Mouse (Mus musculus): ENCODE measurements around the gene Mink1. TPM values are rescaled to one million over a fixed set of nuclear protein-coding genes. Genes with fewer than 3 reads are reported as not detected.
"Not testable (repeated sequence)": the region's sequence is repeated elsewhere in the genome, so short reads cannot be mapped to it uniquely, and the experiment has no call there.

Gene Mink1
- polyA plus RNA-seq, 1 experiment from 2014 or later: 63.2 TPM

- DNase-seq (ENCODE audit: low read depth, low spot score): peak; percentile 89
- ChIA-PET POLR2A (interaction anchor here (0.6 to 0.8 kb wide), 4 partner anchors 61 to 598 kb away, joined by 3 to 9 read pairs (median 3); no protein-coding TSS in a partner anchor), CTCF (interaction anchor here (0.9 to 2.2 kb wide), 2 partner anchors 73 to 232 kb away, joined by 3 to 6 read pairs; no protein-coding TSS in a partner anchor)
- in situ Hi-C loops (cut with MboI; ENCODE audit: low pct_unique_long_range_greater_than_20kb): no loop called here
- H3K27me3 ChIP-seq: no peaks in the 10 kb centered on the region
- ATAC-seq: peak; percentile 65
- no peak for TF ChIP-seq CTCF (IDR thresholded peaks at IDR 0.05)
These were observed 37.5 kb upstream of the Mink1 start, which contains the start of gene Psmb6 for GRCm38 (mm10) chr11:70525184-70525678. Gene Psmb6, plus strand, starts transcription at chr11:70525367.

GRCm38 (mm10) chr11:70525726-70526125 is 37.0 kb upstream of the Mink1 start:
- no peaks in the 10 kb centered on the region for H3K27me3 ChIP-seq
- TF ChIP-seq CTCF (IDR thresholded peaks at IDR 0.05): no peak
- no peak for DNase-seq (ENCODE audit: low read depth, low spot score)
- ChIA-PET POLR2A (no interaction called here), CTCF (interaction anchor here (2.2 kb wide), 1 partner anchor 72 kb away, joined by 6 read pairs; no protein-coding TSS in a partner anchor)
- no peak for ATAC-seq
- in situ Hi-C loops (cut with MboI; ENCODE audit: low pct_unique_long_range_greater_than_20kb): no loop called here

- no peak for TF ChIP-seq CTCF (IDR thresholded peaks at IDR 0.05)
- CTCF ChIA-PET: interaction anchor here (2.2 kb wide), 1 partner anchor 72 kb away, joined by 6 read pairs; no protein-coding TSS in a partner anchor
These were observed 36.5 kb upstream of the Mink1 start for GRCm38 (mm10) chr11:70526211-70526610.

GRCm38 (mm10) chr11:70528610-70529009 is 34.1 kb upstream of the Mink1 start:
- in situ Hi-C loops (cut with MboI; ENCODE audit: low pct_unique_long_range_greater_than_20kb): no loop called here
- ATAC-seq (no peak), DNase-seq (ENCODE audit: low read depth, low spot score) (no peak)
- H3K27me3 ChIP-seq: no peaks in the 10 kb centered on the region
- no peak for TF ChIP-seq CTCF (IDR thresholded peaks at IDR 0.05)
- CTCF ChIA-PET: no interaction called here
- POLR2A ChIA-PET: interaction anchor here (0.5 to 1.3 kb wide), 3 partner anchors 10 to 1602 kb away, joined by 3 to 4 read pairs (median 3); no protein-coding TSS in a partner anchor

More at GRCm38 (mm10) chr11:70526211-70526610, 36.5 kb upstream of the Mink1 start:
- POLR2A ChIA-PET: no interaction called here
- no peak for DNase-seq (ENCODE audit: low read depth, low spot score)
- ATAC-seq: no peak
- in situ Hi-C loops (cut with MboI; ENCODE audit: low pct_unique_long_range_greater_than_20kb): no loop called here
- H3K27me3 ChIP-seq: no peaks in the 10 kb centered on the region

- ATAC-seq; DNase-seq (ENCODE audit: low read depth, low spot score); POLR2A ChIA-PET; H3K27me3 ChIP-seq; in situ Hi-C loops (cut with MboI; ENCODE audit: low pct_unique_long_range_greater_than_20kb); CTCF ChIA-PET: not testable (repeated sequence)
These were observed 31.6 kb upstream of the Mink1 start for GRCm38 (mm10) chr11:70531065-70531464.

GRCm38 (mm10) chr11:70532839-70533238 is 29.8 kb upstream of the Mink1 start, which contains the start of gene Gm40193:
Gene Gm40193, minus strand, starts transcription at chr11:70532939.
- in situ Hi-C loops (cut with MboI; ENCODE audit: low pct_unique_long_range_greater_than_20kb): no loop called here
- ATAC-seq (no peak), DNase-seq (ENCODE audit: low read depth, low spot score) (no peak)
- CTCF ChIA-PET: no interaction called here
- POLR2A ChIA-PET: no interaction called here
- no peaks in the 10 kb centered on the region for H3K27me3 ChIP-seq
- no peak for TF ChIP-seq CTCF (IDR thresholded peaks at IDR 0.05)

- ATAC-seq (no peak), DNase-seq (ENCODE audit: low read depth, low spot score) (no peak)
- in situ Hi-C loops (cut with MboI; ENCODE audit: low pct_unique_long_range_greater_than_20kb): no loop called here
- no peaks in the 10 kb centered on the region for H3K27me3 ChIP-seq
- no peak for TF ChIP-seq CTCF (IDR thresholded peaks at IDR 0.05)
- CTCF ChIA-PET: no interaction called here
- POLR2A ChIA-PET: interaction anchor here (1.4 kb wide), 1 partner anchor 11 kb away, joined by 4 read pairs; no protein-coding TSS in a partner anchor
These were observed 23.3 kb upstream of the Mink1 start for GRCm38 (mm10) chr11:70539423-70539822.

- ATAC-seq (peak; percentile 69), DNase-seq (ENCODE audit: low read depth, low spot score) (no peak)
- peak; percentile 92 for TF ChIP-seq CTCF (IDR thresholded peaks at IDR 0.05)
- in situ Hi-C loops (cut with MboI; ENCODE audit: low pct_unique_long_range_greater_than_20kb): loop anchor here (5.0 kb wide), 1 partner anchor 57 kb away; no protein-coding TSS in a partner anchor
- no peaks in the 10 kb centered on the region for H3K27me3 ChIP-seq
- ChIA-PET POLR2A (no interaction called here), CTCF (interaction anchor here (0.9 to 1.6 kb wide), 2 partner anchors 22 to 26 kb away, joined by 3 to 4 read pairs; no protein-coding TSS in a partner anchor)
These were observed 22.6 kb upstream of the Mink1 start, which contains the start of gene Pld2 for GRCm38 (mm10) chr11:70539877-70540587. Gene Pld2, plus strand, starts transcription at chr11:70540064.

- H3K27me3 ChIP-seq: no peaks in the 10 kb centered on the region
- in situ Hi-C loops (cut with MboI; ENCODE audit: low pct_unique_long_range_greater_than_20kb): loop anchor here (5.0 kb wide), 1 partner anchor 56 kb away; no protein-coding TSS in a partner anchor
- ChIA-PET POLR2A (no interaction called here), CTCF (interaction anchor here (1.6 kb wide), 1 partner anchor 21 kb away, joined by 4 read pairs; no protein-coding TSS in a partner anchor)
- DNase-seq (ENCODE audit: low read depth, low spot score) (no peak), ATAC-seq (no peak)
- no peak for TF ChIP-seq CTCF (IDR thresholded peaks at IDR 0.05)
These were observed 21.8 kb upstream of the Mink1 start for GRCm38 (mm10) chr11:70540928-70541327.

- no peak for DNase-seq (ENCODE audit: low read depth, low spot score)
- TF ChIP-seq CTCF (IDR thresholded peaks at IDR 0.05): no peak
These were observed 21.3 kb upstream of the Mink1 start for GRCm38 (mm10) chr11:70541415-70541814.

More at GRCm38 (mm10) chr11:70541415-70541814, 21.3 kb upstream of the Mink1 start:
- ATAC-seq: no peak
- ChIA-PET CTCF (interaction anchor here (1.6 kb wide), 1 partner anchor 20 kb away, joined by 4 read pairs; no protein-coding TSS in a partner anchor), POLR2A (no interaction called here)
- no peaks in the 10 kb centered on the region for H3K27me3 ChIP-seq
- in situ Hi-C loops (cut with MboI; ENCODE audit: low pct_unique_long_range_greater_than_20kb): loop anchor here (5.0 kb wide), 1 partner anchor 56 kb away; no protein-coding TSS in a partner anchor

Data from Patski (cell line).